Mouse (Mus musculus): ENCODE results near the gene Gmfg.

GRCm38 (mm10) chr7:28430512-28430911 is 6.7 kb upstream of the Gmfg start:
- no peak for TF ChIP-seq CTCF (IDR thresholded peaks at IDR 0.05; ENCODE audit: control insufficient read depth, insufficient read depth, low read length)
- TF ChIP-seq POLR2A (IDR thresholded peaks at IDR 0.05; ENCODE audit: borderline replicate concordance, control insufficient read depth, low read depth, low read length) = no peak

Data from bone marrow, adult 2 months (tissue).